Mouse (Mus musculus) heart, adult 9 months (tissue): ENCODE results near the gene Zfp60.
"Not testable (repeated sequence)": the region's sequence is repeated elsewhere in the genome, so short reads cannot be mapped to it uniquely, and the experiment has no call there.

Experiments used
- DNase-seq, 2 experiments: peaks; one replicate each; pipeline ENCODE4 v3.0.0; 2022; ENCODE audit warnings: low spot score in 2 of 2

The Zfp60 gene

DNA sequence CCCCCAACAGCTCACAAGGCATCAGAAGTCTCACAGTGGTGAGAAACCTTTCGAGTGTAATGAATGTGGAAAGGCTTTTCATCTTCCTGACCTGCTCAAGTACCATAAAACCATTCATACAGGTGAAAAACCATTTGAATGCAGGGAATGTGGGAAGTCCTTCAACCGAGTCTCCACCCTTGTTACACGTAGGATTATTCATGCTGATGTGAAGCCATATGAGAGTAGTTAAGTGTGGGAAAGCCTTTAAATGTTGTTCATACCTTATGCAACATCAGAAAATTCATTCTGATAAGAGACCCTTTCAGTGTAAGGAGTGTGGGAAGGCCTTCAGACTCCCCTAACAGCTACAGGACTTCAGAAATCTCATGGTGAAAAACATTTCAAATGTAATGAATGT lies 62.7 kb downstream of the Zfp60 start:
- DNase-seq, result not testable (repeated sequence)

- no peak for DNase-seq
Observed at GRCm38 (mm10) chr7:27794566-27794965, 63.4 kb downstream of the Zfp60 start.

DNA sequence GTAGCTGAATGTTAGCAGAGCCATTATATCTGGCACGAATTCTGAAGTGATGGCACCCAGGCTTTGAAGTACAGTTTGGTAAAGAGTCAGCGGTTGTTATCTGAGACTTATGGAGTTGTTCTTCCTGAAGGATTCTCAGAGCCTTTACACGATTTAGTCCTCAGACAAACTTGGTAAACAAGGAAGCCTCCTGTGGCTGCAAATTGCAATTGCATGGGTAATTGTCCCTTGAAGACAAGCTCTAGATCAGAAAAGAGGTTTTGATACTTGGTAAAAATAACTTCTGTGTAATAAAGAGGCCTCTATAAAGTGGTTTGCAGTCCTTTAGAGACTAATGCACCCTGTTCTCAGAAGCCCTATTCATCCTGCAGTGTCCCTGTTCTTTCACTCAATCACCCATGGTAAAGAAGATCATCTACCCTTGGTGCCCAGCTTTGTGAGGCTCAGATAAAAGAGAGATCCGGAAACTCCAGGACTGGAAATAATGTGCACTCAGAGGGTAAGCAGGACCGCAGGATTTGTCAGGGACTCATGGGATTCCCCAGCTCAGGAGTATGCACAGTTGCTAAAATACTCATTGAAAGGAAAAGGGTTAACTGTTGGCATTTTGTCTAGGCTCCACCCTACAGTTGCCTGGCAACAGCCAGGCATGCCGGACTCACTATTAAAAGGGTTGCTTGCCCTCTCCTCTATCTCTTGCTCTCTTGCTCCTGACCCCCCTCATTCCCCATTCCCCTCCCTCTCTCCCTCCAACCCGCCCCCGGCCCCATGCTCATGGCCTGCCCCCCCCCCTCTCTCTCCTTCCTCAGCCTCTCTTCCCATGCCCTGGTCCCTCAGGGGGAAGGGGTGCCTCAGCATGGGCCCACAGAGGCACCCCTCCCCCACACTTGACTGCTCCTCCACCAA lies 67.0 kb downstream of the Zfp60 start:
- DNase-seq, result no peak

- DNase-seq, result no peak
Observed at GRCm38 (mm10) chr7:27801137-27801536, 69.9 kb downstream of the Zfp60 start.

GRCm38 (mm10) chr7:27802986-27803385 lies 71.8 kb downstream of the Zfp60 start:
- DNase-seq, result no peak
